8 mouse cellular contexts compared by ENCODE assay signal in the genomic region with DNA sequence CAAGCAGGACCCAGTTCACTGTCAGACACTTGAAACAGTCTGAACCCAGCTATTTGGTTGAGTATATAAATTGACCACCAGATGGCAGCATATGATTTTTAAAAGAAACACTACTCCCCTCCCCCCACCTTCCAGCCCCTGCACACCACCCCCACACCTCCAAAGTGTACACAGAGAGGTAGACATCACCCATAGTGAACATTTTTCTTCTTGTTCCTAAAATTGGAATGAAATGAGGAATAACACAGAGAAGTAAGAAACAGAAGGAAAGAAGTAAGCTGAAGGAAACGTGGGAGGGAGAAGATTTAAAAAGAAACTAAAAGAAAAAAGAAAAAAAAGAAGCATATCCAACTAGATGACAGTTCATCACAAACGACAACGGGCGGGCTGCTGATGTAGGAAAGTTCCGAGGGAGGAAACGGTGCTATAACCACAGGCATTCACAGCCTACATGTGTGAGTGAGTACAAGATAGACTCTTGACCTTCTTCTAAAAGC.
A peak's percentile ranks its signal among the peaks of the same experiment; 100 is the strongest.
DNase-seq lines count a peak whose midpoint lies in the region; ATAC-seq lines count a peak whose summit lies in the region.

No protein-coding gene starts in this region.

- ATAC-seq in frontal cortex, adult (ENCODE audit: low TSS enrichment) = peak; percentile 89
- no peak for ATAC-seq in midbrain, embryonic 11.5 days (ENCODE audit: low FRiP score)
- ATAC-seq in embryonic facial prominence, embryonic 14.5 days (ENCODE audit: low read depth) = 0 out of 2 replicates have a peak, but pooled peaks have one; percentile 37

- H3K9me3 ChIP-seq in midbrain, embryonic 11.5 days (ENCODE audit: control insufficient read depth, low read length) = no peaks in the 10 kb centered on the region
- no peaks in the 10 kb centered on the region for H3K9me3 ChIP-seq in midbrain, embryonic 10.5 days (replicated peaks)
- no peaks in the 10 kb centered on the region for H3K9me3 ChIP-seq in embryonic facial prominence, embryonic 14.5 days (ENCODE audit: control insufficient read depth, low read length)

- H3K4me1 ChIP-seq in midbrain, embryonic 11.5 days (ENCODE audit: control insufficient read depth, insufficient read depth, low read length) = no peaks in the 10 kb centered on the region
- no peaks in the 10 kb centered on the region for H3K4me1 ChIP-seq in midbrain, embryonic 10.5 days
- no peaks in the 10 kb centered on the region for H3K4me1 ChIP-seq in embryonic facial prominence, embryonic 14.5 days (ENCODE audit: control insufficient read depth, insufficient read depth, low read length)

- H3K4me2 ChIP-seq in midbrain, embryonic 11.5 days = no peak overlapping the region
- no peak overlapping the region for H3K4me2 ChIP-seq in embryonic facial prominence, embryonic 14.5 days (ENCODE audit: low read depth, low read length)

- no peaks in the 10 kb centered on the region for H3K36me3 ChIP-seq in midbrain, embryonic 11.5 days (ENCODE audit: control insufficient read depth, insufficient read depth, low read length)
- H3K36me3 ChIP-seq in midbrain, embryonic 10.5 days = no peaks in the 10 kb centered on the region
- H3K36me3 ChIP-seq in embryonic facial prominence, embryonic 14.5 days (ENCODE audit: control insufficient read depth, insufficient read depth, low read length) = no peaks in the 10 kb centered on the region
- H3K36me3 ChIP-seq in macrophage (ENCODE audit: inconsistent target) = no peaks in the 10 kb centered on the region

- WGBS in midbrain, embryonic 11.5 days = 77% methylated on average over 6 of the region's 6 CpGs
- 84% methylated on average over 6 of the region's 6 CpGs for WGBS in midbrain, embryonic 10.5 days
- WGBS in embryonic facial prominence, embryonic 14.5 days = 55% methylated on average over 6 of the region's 6 CpGs
- 0% methylated on average over 6 of the region's 6 CpGs for WGBS in macrophage (ENCODE audit: missing documents)

- H3K79me2 ChIP-seq in macrophage (ENCODE audit: inconsistent target) = no peaks in the 10 kb centered on the region

- no peak for DNase-seq in frontal cortex, postnatal 25 days (ENCODE audit: low spot score in 2 of 2)
- peak; percentile 86 for DNase-seq in midbrain, embryonic 11.5 days (ENCODE audit: low spot score, missing footprints)
- no peak for DNase-seq in midbrain, embryonic 10.5 days (ENCODE audit: low spot score)
- DNase-seq in embryonic facial prominence, embryonic 14.5 days (ENCODE audit: low spot score) = peak; percentile 49
- DNase-seq in telencephalon, adult 2 months (ENCODE audit: low read depth, low spot score) = peak; percentile 59
- DNase-seq in MN1 (ENCODE audit: low spot score) = no peak

- no peak overlapping the region for H3K4me3 ChIP-seq in midbrain, embryonic 11.5 days (ENCODE audit: low read depth, low read length)
- no peak overlapping the region for H3K4me3 ChIP-seq in midbrain, embryonic 10.5 days
- H3K4me3 ChIP-seq in embryonic facial prominence, embryonic 14.5 days (ENCODE audit: low read depth, low read length) = no peak overlapping the region
- peak overlapping the region; percentile 12; the same call in 1 of the 2 replicates for H3K4me3 ChIP-seq in macrophage (ENCODE audit: inconsistent target)

- H3K27me3 ChIP-seq in midbrain, embryonic 11.5 days (ENCODE audit: control insufficient read depth, insufficient read depth, low read length) = no peaks in the 10 kb centered on the region
- no peaks in the 10 kb centered on the region for H3K27me3 ChIP-seq in midbrain, embryonic 10.5 days (ENCODE audit: low read depth, poor library complexity, severe bottlenecking)
- H3K27me3 ChIP-seq in embryonic facial prominence, embryonic 14.5 days (replicated peaks; ENCODE audit: control insufficient read depth, insufficient read depth, low read length) = no peaks in the 10 kb centered on the region

- no peak overlapping the region for H3K9ac ChIP-seq in midbrain, embryonic 11.5 days (ENCODE audit: low read length)
- no peak overlapping the region for H3K9ac ChIP-seq in embryonic facial prominence, embryonic 14.5 days (ENCODE audit: low read depth, low read length)

- H3K27ac ChIP-seq in midbrain, embryonic 11.5 days (ENCODE audit: low read depth, low read length) = no peak overlapping the region
- H3K27ac ChIP-seq in midbrain, embryonic 10.5 days (replicated peaks) = no peak overlapping the region
- no peak overlapping the region for H3K27ac ChIP-seq in embryonic facial prominence, embryonic 14.5 days (replicated peaks; ENCODE audit: low read depth, low read length)
- peak overlapping the region; percentile 48 for H3K27ac ChIP-seq in macrophage

Comparison
In these comparisons a context has a peak if more than half of its experiments do, and no peak if none do; other contexts are left out.
1. DNase-seq: peak in midbrain, embryonic 11.5 days (single experiment), embryonic facial prominence, embryonic 14.5 days (single experiment) and telencephalon, adult 2 months (single experiment); none in frontal cortex, postnatal 25 days (0 of 2), midbrain, embryonic 10.5 days (single experiment) and MN1 (single experiment).